Mouse (Mus musculus) CH12.LX (cell line): ENCODE results near the gene Commd7.

ENCODE experiments used
- CHD2 ChIP-seq: IDR thresholded peaks from 2 replicates; pipeline ENCODE4 v1.6.1; 2011; ENCODE audit warnings: low read length, improper control_type of control experiment
- CTCF ChIP-seq, 2 experiments: IDR thresholded peaks in 1 of 2; conservative IDR thresholded peaks in 1 of 2; 2 replicates each; pipeline ENCODE4 v1.5.1; 2011 to 2012; ENCODE audit warnings: low read depth in 2 of 2, low read length in 2 of 2, improper control_type of control experiment in 1 of 2, inconsistent platforms in 1 of 2, mild to moderate bottlenecking in 1 of 2, moderate library complexity in 1 of 2
- E2F4 ChIP-seq: IDR thresholded peaks from 2 replicates; pipeline ENCODE4 v1.6.1; 2011; ENCODE audit warnings: low read depth, low read length, improper control_type of control experiment; ENCODE audit not compliant: insufficient replicate concordance
- ELF1 ChIP-seq: IDR thresholded peaks from 2 replicates; pipeline ENCODE4 v1.6.1; 2014; ENCODE audit warnings: low read depth, mild to moderate bottlenecking, inconsistent platforms, low read length, improper control_type of control experiment
- EP300 ChIP-seq: IDR thresholded peaks from 2 replicates; pipeline ENCODE4 v1.6.1; 2011; ENCODE audit warnings: low read length, improper control_type of control experiment
- HCFC1 ChIP-seq: IDR thresholded peaks from 2 replicates; pipeline ENCODE4 v1.6.1; 2012; ENCODE audit warnings: low read depth, mild to moderate bottlenecking, inconsistent platforms, low read length, improper control_type of control experiment
- MAX ChIP-seq: IDR thresholded peaks from 2 replicates; pipeline ENCODE4 v1.6.1; 2011; ENCODE audit warnings: low read length, improper control_type of control experiment
- PAX5 ChIP-seq: IDR thresholded peaks from 2 replicates; pipeline ENCODE4 v1.6.1; 2012; ENCODE audit warnings: low read length, inconsistent platforms, mixed read lengths
- POLR2A ChIP-seq: IDR thresholded peaks from 2 replicates; pipeline ENCODE4 v1.6.1; 2011; ENCODE audit warnings: low read depth, mild to moderate bottlenecking, improper control_type of control experiment, low read length
- RAD21 ChIP-seq: IDR thresholded peaks from 2 replicates; pipeline ENCODE4 v1.6.1; 2011; ENCODE audit warnings: low read depth, mild to moderate bottlenecking, low read length, improper control_type of control experiment, moderate library complexity
- TCF12 ChIP-seq: IDR thresholded peaks from 2 replicates; pipeline ENCODE4 v1.6.1; 2014; ENCODE audit warnings: low read depth, mild to moderate bottlenecking, inconsistent platforms, low read length, improper control_type of control experiment
- USF1 ChIP-seq: IDR thresholded peaks from 2 replicates; pipeline ENCODE4 v1.6.1; 2014; ENCODE audit warnings: low read depth, mild to moderate bottlenecking, inconsistent platforms, low read length, improper control_type of control experiment
- ZC3H11A ChIP-seq: IDR thresholded peaks from 2 replicates; pipeline ENCODE4 v1.6.1; 2012; ENCODE audit warnings: low read depth, mild to moderate bottlenecking, inconsistent platforms, low read length, improper control_type of control experiment
- ZMIZ1 ChIP-seq: IDR thresholded peaks from 2 replicates; pipeline ENCODE4 v1.6.1; 2012; ENCODE audit warnings: low read depth, mild to moderate bottlenecking, inconsistent platforms, low read length, improper control_type of control experiment

GRCm38 (mm10) chr2:153576150-153576549 is 56.4 kb downstream of the Commd7 start:
- no peak for TF ChIP-seq EP300
- TF ChIP-seq E2F4: no peak
- TF ChIP-seq POLR2A: no peak
- no peak for TF ChIP-seq CTCF (conservative IDR thresholded peaks at IDR 0.05 in 1 of 2, IDR thresholded peaks at IDR 0.05 in 1 of 2; ENCODE audit: low read depth in 2 of 2, low read length in 2 of 2)
- TF ChIP-seq USF1: no peak
- TF ChIP-seq ZMIZ1: no peak
- no peak for TF ChIP-seq ELF1
- TF ChIP-seq CHD2: no peak
- no peak for TF ChIP-seq RAD21
- no peak for TF ChIP-seq PAX5
- no peak for TF ChIP-seq HCFC1
- TF ChIP-seq ZC3H11A: no peak
- no peak for TF ChIP-seq TCF12
- TF ChIP-seq MAX: no peak
